Mouse (Mus musculus) erythroblast, embryonic 14.5 days (primary cell): Measurements from ENCODE around the gene Gpatch1.

Source experiments
- GATA1 ChIP-seq: IDR thresholded peaks from 2 replicates; pipeline ENCODE4 v1.6.1; 2012; ENCODE audit warnings: low read length, inconsistent platforms, mixed read lengths
- TAL1 ChIP-seq: IDR thresholded peaks from 3 replicates; pipeline ENCODE4 v1.6.1; 2012; ENCODE audit warnings: low read length, inconsistent platforms, mixed read lengths

DNA sequence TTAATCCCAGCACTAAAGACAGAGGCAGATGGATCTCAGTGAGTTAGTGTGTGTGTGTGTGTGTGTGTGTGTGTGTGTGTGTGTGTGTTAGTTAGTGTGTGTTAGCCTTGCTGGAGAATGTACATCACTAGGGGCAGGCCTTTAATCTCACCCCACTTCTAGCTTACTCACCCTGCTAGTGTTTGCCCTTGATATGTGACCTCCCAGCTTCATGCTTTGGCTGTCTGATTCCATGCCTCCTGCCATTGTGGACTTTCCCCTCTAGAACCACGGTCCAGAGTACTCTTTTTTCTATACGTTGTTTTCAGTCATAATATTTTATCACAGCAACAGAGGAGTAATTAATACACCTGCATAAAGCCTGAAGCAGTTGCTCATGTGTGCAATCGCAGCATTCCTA lies 7.0 kb downstream of the Gpatch1 start:
- TF ChIP-seq TAL1 (no peak), GATA1 (no peak)
